8 mouse cellular contexts compared by ENCODE assay signal in genomic region chr14:73325456-73326381, GRCm38 (mm10). TPM values are rescaled to one million over a fixed set of nuclear protein-coding genes. Genes with fewer than 3 reads are reported as not detected.
A peak's percentile ranks its signal among the peaks of the same experiment; 100 is the strongest.
DNase-seq lines count a peak whose midpoint lies in the region; ATAC-seq lines count a peak whose summit lies in the region.

Gene Rb1, minus strand, starts transcription at chr14:73325822.

- DNase-seq in adrenal gland, adult (ENCODE audit: inconsistent age in 2 of 2, low spot score in 1 of 2) = peak; percentile 89 to 95
- peak; percentile 84 for DNase-seq in embryo, embryonic 10.5 days (ENCODE audit: low spot score)
- peak; percentile 86 for DNase-seq in gastrocnemius, postnatal 25 days
- DNase-seq in left cerebral cortex, postnatal 36 days (ENCODE audit: low spot score in 2 of 2) = peak; percentile 80 to 87
- DNase-seq in midbrain, embryonic 10.5 days (ENCODE audit: low spot score) = peak; percentile 88
- peak; percentile 62 to 69 for DNase-seq in right cerebral cortex, postnatal 36 days (ENCODE audit: low spot score in 2 of 2)
- peak; percentile 89 for DNase-seq in yolk sac, embryonic 10.5 days (ENCODE audit: low spot score)

- WGBS in intestine, embryonic 15.5 days = under 1% methylated on average over 106 of the region's 135 CpGs
- WGBS in midbrain, embryonic 10.5 days = 1% methylated on average over 115 of the region's 135 CpGs

- H3K36me3 ChIP-seq in intestine, embryonic 15.5 days = no peaks in the 10 kb centered on the region
- peaks cover 10% of the 10 kb centered on the region; the same call in 1 of the 2 replicates for H3K36me3 ChIP-seq in midbrain, embryonic 10.5 days

- H3K27ac ChIP-seq in intestine, embryonic 15.5 days = peak within 1 kb of the TSS; percentile 84
- peak within 1 kb of the TSS; percentile 94 for H3K27ac ChIP-seq in midbrain, embryonic 10.5 days (replicated peaks)

- peak; percentile 94 for ATAC-seq in intestine, embryonic 15.5 days

- intact Hi-C loops in left cerebral cortex, postnatal 36 days (cut with DNase I) = loop anchor here (5.0 kb wide), 2 partner anchors 57 to 147 kb away; no protein-coding TSS in a partner anchor

- H3K27me3 ChIP-seq in intestine, embryonic 15.5 days (replicated peaks) = no peaks in the 10 kb centered on the region
- H3K27me3 ChIP-seq in midbrain, embryonic 10.5 days (ENCODE audit: low read depth, poor library complexity, severe bottlenecking) = no peaks in the 10 kb centered on the region

- peak within 1 kb of the TSS; percentile 81 for H3K4me2 ChIP-seq in intestine, embryonic 15.5 days (replicated peaks)

- no peaks in the 10 kb centered on the region for H3K4me1 ChIP-seq in intestine, embryonic 15.5 days (replicated peaks)
- H3K4me1 ChIP-seq in midbrain, embryonic 10.5 days = peaks cover 28% of the 10 kb centered on the region

- no peaks in the 10 kb centered on the region for H3K9me3 ChIP-seq in intestine, embryonic 15.5 days
- no peaks in the 10 kb centered on the region for H3K9me3 ChIP-seq in midbrain, embryonic 10.5 days (replicated peaks)

- H3K9ac ChIP-seq in intestine, embryonic 15.5 days = peak within 1 kb of the TSS; percentile 60

- peak within 1 kb of the TSS; percentile 86 for H3K4me3 ChIP-seq in intestine, embryonic 15.5 days (replicated peaks)
- H3K4me3 ChIP-seq in midbrain, embryonic 10.5 days = peak within 1 kb of the TSS; percentile 91

RNA-seq across cellular contexts. Expression of gene Rb1, which starts in this region (rescaled TPM):
- total RNA-seq in gastrocnemius, postnatal 25 days (2021) = 10 to 100 TPM; 13.8 to 17.7 TPM
- 18.4 and 24.8 TPM in 2 replicates for polyA plus RNA-seq in intestine, embryonic 15.5 days (2015; fragmentation: Nextera tagmentation; extraction: Ambion mirVana)
- total RNA-seq in left cerebral cortex, postnatal 36 days (2021) = 10 to 100 TPM; 27.4 to 33.2 TPM
- 25.9 and 26.3 TPM in 2 replicates for polyA plus RNA-seq in midbrain, embryonic 10.5 days (2016; fragmentation: Nextera tagmentation; extraction: Ambion mirVana)

Comparison
In these comparisons a context has a peak if more than half of its experiments do, and no peak if none do; other contexts are left out.
1. Peak in every context shown above with its lines: DNase-seq, ATAC-seq, H3K4me3 ChIP-seq and H3K27ac ChIP-seq.